Mouse (Mus musculus): Measurements from ENCODE around the gene 4930579F01Rik. TPM values are rescaled to one million over a fixed set of nuclear protein-coding genes. Genes with fewer than 3 reads are reported as not detected.
A peak's percentile ranks its signal among the peaks of the same experiment; 100 is the strongest.
"Not testable (repeated sequence)": the region's sequence is repeated elsewhere in the genome, so short reads cannot be mapped to it uniquely, and the experiment has no call there.

4930579F01Rik gene
- polyA plus RNA-seq, 1 experiment from 2014 or later: not detected

DNA sequence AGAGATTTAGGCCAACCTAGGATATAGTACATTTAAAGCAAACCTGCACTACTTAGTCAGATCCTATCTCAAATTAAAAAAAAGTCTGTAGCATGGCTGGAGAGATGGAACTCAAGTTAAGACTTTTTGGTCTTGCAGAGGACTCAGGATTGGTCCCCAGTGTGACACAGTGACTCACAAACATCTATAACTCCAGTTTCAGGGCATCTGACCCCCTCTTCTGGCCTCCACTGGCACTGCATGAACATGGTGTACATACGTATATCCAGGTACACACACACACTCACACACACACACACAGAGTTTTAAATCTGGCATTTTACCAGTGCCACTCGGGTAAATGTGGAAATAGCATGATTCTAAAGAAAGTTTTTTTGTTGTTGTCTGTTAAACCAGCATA, 44.8 kb downstream of the 4930579F01Rik start:
- no peak for DNase-seq (ENCODE audit: low spot score)
- 96% methylated on average over 2 of the region's 2 CpGs for WGBS
- ATAC-seq (replicated peaks; ENCODE audit: low FRiP score): no peak
- H3K27ac ChIP-seq (ENCODE audit: low read depth, low read length): no peak overlapping the region
- no peaks in the 10 kb centered on the region for H3K9me3 ChIP-seq (ENCODE audit: control insufficient read depth, low read length)
- H3K4me2 ChIP-seq: no peak overlapping the region
- H3K9ac ChIP-seq (ENCODE audit: low read depth, low read length): no peak overlapping the region
- peaks cover 9% of the 10 kb centered on the region for H3K36me3 ChIP-seq (ENCODE audit: control insufficient read depth, insufficient read depth, low read length)
- H3K4me1 ChIP-seq (replicated peaks; ENCODE audit: control insufficient read depth, insufficient read depth, low read length): no peaks in the 10 kb centered on the region
- H3K4me3 ChIP-seq (ENCODE audit: low read depth, low read length): no peak overlapping the region
- no peaks in the 10 kb centered on the region for H3K27me3 ChIP-seq (replicated peaks; ENCODE audit: control insufficient read depth, insufficient read depth, low read length)

DNA sequence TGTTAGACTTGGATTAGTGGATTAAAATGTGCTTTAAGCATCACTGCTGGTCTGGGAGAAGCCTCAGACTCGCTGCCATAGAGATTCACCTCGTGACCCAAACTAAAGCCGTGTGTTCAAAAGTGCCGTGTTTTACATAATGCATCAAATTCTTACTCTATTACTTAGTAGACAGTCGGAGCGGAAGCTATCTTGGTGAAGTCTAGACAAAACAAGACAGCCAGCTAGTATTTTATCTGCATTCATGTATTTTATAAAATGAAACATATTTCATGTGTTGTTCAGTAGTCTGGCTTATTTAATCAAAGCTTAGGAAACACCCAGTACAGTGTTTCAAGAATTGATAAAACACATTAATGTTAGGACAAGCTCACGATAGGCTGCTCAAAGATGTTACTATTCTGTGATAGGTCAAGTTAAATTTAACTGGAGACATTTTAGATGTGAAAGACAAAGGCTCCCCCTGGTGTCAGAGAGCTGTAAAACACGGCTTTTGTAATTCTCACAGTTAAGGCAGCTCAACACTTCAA, 48.9 kb downstream of the 4930579F01Rik start, which contains the start of gene Mttp:
Mttp (minus strand) TSS at position 327 of the 530 bp plus-strand sequence.
- DNase-seq (ENCODE audit: low spot score) (no peak), ATAC-seq (replicated peaks; ENCODE audit: low FRiP score) (peak; percentile 48)
- Histone ChIP-seq H3K4me3 (ENCODE audit: low read depth, low read length) (peak within 1 kb of the TSS; percentile 70), H3K27ac (ENCODE audit: low read depth, low read length) (peak within 1 kb of the TSS; percentile 100), H3K9me3 (ENCODE audit: control insufficient read depth, low read length) (no peaks in the 10 kb centered on the region), H3K4me1 (replicated peaks; ENCODE audit: control insufficient read depth, insufficient read depth, low read length) (peaks cover 3% of the 10 kb centered on the region; the same call in 1 of the 2 replicates), H3K27me3 (replicated peaks; ENCODE audit: control insufficient read depth, insufficient read depth, low read length) (no peaks in the 10 kb centered on the region), H3K36me3 (ENCODE audit: control insufficient read depth, insufficient read depth, low read length) (no peaks in the 10 kb centered on the region), H3K9ac (ENCODE audit: low read depth, low read length) (peak within 1 kb of the TSS; percentile 90), H3K4me2 (peak within 1 kb of the TSS; percentile 80)
- 4% methylated on average over 8 of the region's 8 CpGs for WGBS

GRCm38 (mm10) chr3:138144060-138144641, 49.5 kb downstream of the 4930579F01Rik start:
- DNase-seq (ENCODE audit: low spot score) (no peak), ATAC-seq (replicated peaks; ENCODE audit: low FRiP score) (no peak)
- under 1% methylated on average over 18 of the region's 18 CpGs for WGBS

DNA sequence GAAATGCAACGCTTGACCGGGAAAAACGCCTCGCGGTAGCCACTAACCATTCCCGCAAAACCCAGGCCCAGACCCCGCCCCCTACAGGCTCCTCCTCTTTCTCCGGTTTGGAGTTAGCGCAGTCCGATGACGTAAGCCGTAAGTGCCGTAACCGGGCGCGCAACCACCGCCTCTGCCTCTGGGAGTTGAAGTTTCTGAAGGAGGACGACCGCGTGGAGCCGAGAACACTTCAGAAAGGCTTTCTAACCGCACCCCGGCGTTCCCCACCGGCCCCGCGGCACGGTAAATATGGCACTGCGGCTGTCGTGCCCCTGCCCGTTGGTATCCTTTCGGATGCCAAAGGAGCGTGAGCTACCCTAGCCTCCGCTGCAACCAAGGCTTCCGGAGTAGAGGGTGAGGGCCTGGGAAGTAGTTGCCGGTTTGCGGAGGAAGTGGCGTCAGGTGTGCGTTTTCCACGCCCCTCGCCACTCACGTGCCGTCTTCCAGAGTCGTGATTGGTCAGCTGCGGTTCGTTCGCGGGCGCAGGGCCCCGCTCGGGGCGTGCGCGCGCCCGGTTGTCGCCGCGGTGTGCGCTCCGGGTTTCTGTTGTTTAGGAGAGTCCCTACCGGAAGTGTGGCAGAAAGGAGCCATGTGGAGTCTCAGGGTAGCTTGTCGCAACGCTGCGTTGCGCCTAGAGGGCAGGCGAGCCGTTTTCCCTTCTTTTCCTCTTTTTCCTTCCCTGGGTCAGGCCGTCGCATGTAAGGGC, 50.1 kb downstream of the 4930579F01Rik start, which contains the start of gene Trmt10a:
Trmt10a (plus strand) TSS at position 134 of the 745 bp plus-strand sequence.
- peak; percentile 97 for DNase-seq (ENCODE audit: low spot score)
- H3K4me2 ChIP-seq: peak within 1 kb of the TSS; percentile 80
- H3K27me3 ChIP-seq (replicated peaks; ENCODE audit: control insufficient read depth, insufficient read depth, low read length): no peaks in the 10 kb centered on the region
- peak within 1 kb of the TSS; percentile 90 for H3K9ac ChIP-seq (ENCODE audit: low read depth, low read length)
- no peaks in the 10 kb centered on the region for H3K36me3 ChIP-seq (ENCODE audit: control insufficient read depth, insufficient read depth, low read length)
- H3K4me1 ChIP-seq (replicated peaks; ENCODE audit: control insufficient read depth, insufficient read depth, low read length): peaks cover 3% of the 10 kb centered on the region; the same call in 1 of the 2 replicates
- H3K4me3 ChIP-seq (ENCODE audit: low read depth, low read length): peak within 1 kb of the TSS; percentile 70
- peak within 1 kb of the TSS; percentile 100 for H3K27ac ChIP-seq (ENCODE audit: low read depth, low read length)
- under 1% methylated on average over 70 of the region's 70 CpGs for WGBS
- ATAC-seq (replicated peaks; ENCODE audit: low FRiP score): peak; percentile 94
- H3K9me3 ChIP-seq (ENCODE audit: control insufficient read depth, low read length): no peaks in the 10 kb centered on the region

More at GRCm38 (mm10) chr3:138144060-138144641, 49.5 kb downstream of the 4930579F01Rik start:
- Histone ChIP-seq H3K27me3 (replicated peaks; ENCODE audit: control insufficient read depth, insufficient read depth, low read length) (no peaks in the 10 kb centered on the region), H3K27ac (ENCODE audit: low read depth, low read length) (peak overlapping the region; percentile 100), H3K36me3 (ENCODE audit: control insufficient read depth, insufficient read depth, low read length) (no peaks in the 10 kb centered on the region), H3K4me3 (ENCODE audit: low read depth, low read length) (peak overlapping the region; percentile 70), H3K9ac (ENCODE audit: low read depth, low read length) (peak overlapping the region; percentile 90), H3K4me2 (peak overlapping the region; percentile 80), H3K9me3 (ENCODE audit: control insufficient read depth, low read length) (no peaks in the 10 kb centered on the region), H3K4me1 (replicated peaks; ENCODE audit: control insufficient read depth, insufficient read depth, low read length) (peaks cover 3% of the 10 kb centered on the region; the same call in 1 of the 2 replicates)

- 6% methylated on average over 12 of the region's 12 CpGs for WGBS
- H3K27me3 ChIP-seq (replicated peaks; ENCODE audit: control insufficient read depth, insufficient read depth, low read length): no peaks in the 10 kb centered on the region
- peaks cover 3% of the 10 kb centered on the region; the same call in 1 of the 2 replicates for H3K4me1 ChIP-seq (replicated peaks; ENCODE audit: control insufficient read depth, insufficient read depth, low read length)
- peak overlapping the region; percentile 90 for H3K9ac ChIP-seq (ENCODE audit: low read depth, low read length)
- peak overlapping the region; percentile 80 for H3K4me2 ChIP-seq
- H3K9me3 ChIP-seq (ENCODE audit: control insufficient read depth, low read length): no peaks in the 10 kb centered on the region
- H3K4me3 ChIP-seq (ENCODE audit: low read depth, low read length): peak overlapping the region; percentile 70
- DNase-seq (ENCODE audit: low spot score): no peak
- H3K36me3 ChIP-seq (ENCODE audit: control insufficient read depth, insufficient read depth, low read length): no peaks in the 10 kb centered on the region
- ATAC-seq (replicated peaks; ENCODE audit: low FRiP score): no peak
- H3K27ac ChIP-seq (ENCODE audit: low read depth, low read length): peak overlapping the region; percentile 100
These were observed 50.8 kb downstream of the 4930579F01Rik start for GRCm38 (mm10) chr3:138142733-138143314.

DNA sequence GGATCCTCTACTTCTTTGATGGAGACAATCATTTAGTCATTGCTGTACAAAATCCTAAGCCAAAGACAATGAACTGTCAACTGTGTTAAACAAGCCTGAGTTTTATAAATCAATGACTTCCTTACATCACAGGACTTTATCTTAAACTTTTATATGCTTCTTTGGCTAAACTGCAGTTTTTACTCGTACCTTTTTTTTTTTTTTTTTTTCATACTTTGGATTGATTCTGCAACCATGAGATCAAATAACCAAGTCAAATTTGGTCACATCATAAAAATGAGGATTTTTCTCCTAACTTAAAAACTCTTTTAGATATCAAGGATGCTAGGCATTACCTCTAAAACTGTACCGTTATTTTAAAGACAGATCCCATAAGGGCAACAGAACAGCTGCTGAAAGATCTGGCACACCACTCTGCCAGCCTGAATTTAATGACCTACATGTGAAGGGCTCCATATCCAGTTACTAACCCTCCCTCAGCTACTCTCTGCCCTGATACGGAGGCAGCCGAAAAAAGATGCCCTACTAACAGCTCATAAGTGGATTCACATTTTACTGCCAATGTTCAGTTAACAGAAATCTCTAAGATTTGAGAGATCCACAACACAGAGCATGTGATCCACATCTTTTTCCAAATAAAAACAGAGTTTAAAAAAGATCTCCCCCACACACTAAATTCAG, 51.4 kb downstream of the 4930579F01Rik start:
- no peaks in the 10 kb centered on the region for H3K27me3 ChIP-seq (replicated peaks; ENCODE audit: control insufficient read depth, insufficient read depth, low read length)
- H3K4me3 ChIP-seq (ENCODE audit: low read depth, low read length): peak overlapping the region; percentile 20; the same call in 1 of the 2 replicates
- H3K4me2 ChIP-seq: peak overlapping the region; percentile 80
- H3K4me1 ChIP-seq (replicated peaks; ENCODE audit: control insufficient read depth, insufficient read depth, low read length): peaks cover 3% of the 10 kb centered on the region; the same call in 1 of the 2 replicates
- ATAC-seq (replicated peaks; ENCODE audit: low FRiP score): no peak
- DNase-seq (ENCODE audit: low spot score): no peak
- peak overlapping the region; percentile 38; the same call in 1 of the 2 replicates for H3K27ac ChIP-seq (ENCODE audit: low read depth, low read length)
- 74% methylated on average over 4 of the region's 4 CpGs for WGBS
- no peaks in the 10 kb centered on the region for H3K9me3 ChIP-seq (ENCODE audit: control insufficient read depth, low read length)
- H3K9ac ChIP-seq (ENCODE audit: low read depth, low read length): no peak overlapping the region; the same call in 1 of the 2 replicates
- no peaks in the 10 kb centered on the region for H3K36me3 ChIP-seq (ENCODE audit: control insufficient read depth, insufficient read depth, low read length)

GRCm38 (mm10) chr3:138139663-138140062, 54.0 kb downstream of the 4930579F01Rik start:
- ATAC-seq (replicated peaks; ENCODE audit: low FRiP score): no peak
- 84% methylated on average over 6 of the region's 6 CpGs for WGBS

DNA sequence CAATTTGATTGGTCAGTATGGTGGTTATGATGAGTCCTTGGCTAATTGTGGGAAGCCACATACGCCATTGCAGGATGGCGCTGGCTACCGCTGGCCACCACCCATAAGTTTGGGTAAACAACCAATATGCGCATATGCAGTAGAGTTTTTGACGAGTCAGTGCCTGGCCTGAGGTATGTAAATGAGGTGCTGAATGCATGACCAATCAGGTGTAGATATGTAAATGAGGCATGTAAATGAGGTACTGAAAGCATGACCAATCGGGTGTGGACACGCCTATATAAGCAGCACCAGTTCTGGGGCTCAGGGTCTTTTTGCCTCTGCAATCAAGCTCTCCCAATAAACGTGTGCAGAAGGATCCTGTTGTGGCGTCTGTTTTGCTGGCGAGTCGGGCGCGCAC, 55.5 kb downstream of the 4930579F01Rik start:
- not testable (repeated sequence) for H3K4me1 ChIP-seq (replicated peaks; ENCODE audit: control insufficient read depth, insufficient read depth, low read length); H3K36me3 ChIP-seq (ENCODE audit: control insufficient read depth, insufficient read depth, low read length); H3K4me3 ChIP-seq (ENCODE audit: low read depth, low read length); H3K4me2 ChIP-seq; H3K27ac ChIP-seq (ENCODE audit: low read depth, low read length); DNase-seq (ENCODE audit: low spot score); H3K9me3 ChIP-seq (ENCODE audit: control insufficient read depth, low read length); H3K9ac ChIP-seq (ENCODE audit: low read depth, low read length); H3K27me3 ChIP-seq (replicated peaks; ENCODE audit: control insufficient read depth, insufficient read depth, low read length); ATAC-seq (replicated peaks; ENCODE audit: low FRiP score)
- WGBS: 93% methylated on average over 13 of the region's 13 CpGs

More at GRCm38 (mm10) chr3:138139663-138140062, 54.0 kb downstream of the 4930579F01Rik start:
- DNase-seq (ENCODE audit: low spot score): no peak
- no peak overlapping the region for H3K4me2 ChIP-seq
- H3K9me3 ChIP-seq (ENCODE audit: control insufficient read depth, low read length): no peaks in the 10 kb centered on the region
- no peaks in the 10 kb centered on the region for H3K27me3 ChIP-seq (replicated peaks; ENCODE audit: control insufficient read depth, insufficient read depth, low read length)
- H3K9ac ChIP-seq (ENCODE audit: low read depth, low read length): no peak overlapping the region
- no peak overlapping the region for H3K27ac ChIP-seq (ENCODE audit: low read depth, low read length)
- no peak overlapping the region for H3K4me3 ChIP-seq (ENCODE audit: low read depth, low read length)
- H3K36me3 ChIP-seq (ENCODE audit: control insufficient read depth, insufficient read depth, low read length): no peaks in the 10 kb centered on the region
- H3K4me1 ChIP-seq (replicated peaks; ENCODE audit: control insufficient read depth, insufficient read depth, low read length): peaks cover 3% of the 10 kb centered on the region; the same call in 1 of the 2 replicates

All from liver, embryonic 11.5 days (tissue).